Mouse (Mus musculus): ENCODE measurements around the gene Eif3c. TPM values are rescaled to one million over a fixed set of nuclear protein-coding genes. Genes with fewer than 3 reads are reported as not detected.

The Eif3c gene
- polyA plus RNA-seq, 1 experiment from 2014 or later, result 205 TPM

DNA sequence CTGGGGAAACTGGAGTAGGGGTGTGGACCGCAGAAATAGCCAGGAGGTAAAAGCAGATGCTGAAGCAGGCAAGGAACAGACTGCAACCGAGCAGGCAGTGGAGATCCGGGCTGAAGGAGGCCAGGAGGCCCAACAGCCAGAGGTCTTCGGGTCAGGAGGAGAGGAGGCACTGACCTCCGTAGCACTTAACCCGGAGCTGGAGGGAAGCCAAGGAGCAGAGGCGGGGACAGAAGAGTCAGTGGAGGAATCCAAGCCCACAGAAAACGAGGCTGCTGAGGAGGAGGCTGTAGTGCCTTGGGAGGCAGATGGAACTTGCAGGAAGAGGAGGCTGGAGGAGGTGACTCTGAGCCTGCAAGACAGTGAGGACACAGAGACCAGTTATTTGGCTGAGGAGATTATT, 20.6 kb upstream of the Eif3c start:
- ATAC-seq (ENCODE audit: low FRiP score), result no peak
- H3K4me1 ChIP-seq (replicated peaks), result peaks cover 18% of the 10 kb centered on the region
- no peaks in the 10 kb centered on the region for H3K9me3 ChIP-seq
- H3K27ac ChIP-seq, result no peak overlapping the region
- no peaks in the 10 kb centered on the region for H3K36me3 ChIP-seq
- H3K27me3 ChIP-seq, result peaks cover 41% of the 10 kb centered on the region
- no peak overlapping the region; the same call in 1 of the 2 replicates for H3K9ac ChIP-seq
- H3K4me3 ChIP-seq, result no peak overlapping the region
- H3K4me2 ChIP-seq, result no peak overlapping the region
- WGBS, result 72% methylated on average over 8 of the region's 8 CpGs

DNA sequence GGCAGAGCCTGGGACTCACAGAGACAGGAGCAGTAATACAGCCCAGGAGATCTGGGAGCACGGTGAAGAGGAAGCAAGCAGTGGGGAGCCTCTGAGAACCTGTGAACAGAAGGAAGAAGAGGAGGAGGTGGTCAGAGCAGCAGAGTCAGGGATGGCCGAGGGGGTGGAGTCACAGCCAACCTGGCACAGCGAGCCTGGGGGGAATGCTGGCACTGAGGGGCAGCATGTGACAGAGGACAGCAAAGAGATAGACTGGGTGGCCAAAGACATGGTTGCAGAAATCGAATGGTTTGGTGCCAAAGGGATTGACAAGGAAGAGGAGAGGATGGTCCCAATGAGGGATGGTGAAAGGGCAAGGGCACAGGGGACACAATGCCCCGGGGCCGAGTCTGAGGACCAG, 19.5 kb upstream of the Eif3c start, which contains the start of gene Cln3:
Gene Cln3, minus strand, starts transcription at position 101 of the 400 bp plus-strand sequence.
- H3K36me3 ChIP-seq, result no peaks in the 10 kb centered on the region
- WGBS, result 77% methylated on average over 6 of the region's 6 CpGs

DNA sequence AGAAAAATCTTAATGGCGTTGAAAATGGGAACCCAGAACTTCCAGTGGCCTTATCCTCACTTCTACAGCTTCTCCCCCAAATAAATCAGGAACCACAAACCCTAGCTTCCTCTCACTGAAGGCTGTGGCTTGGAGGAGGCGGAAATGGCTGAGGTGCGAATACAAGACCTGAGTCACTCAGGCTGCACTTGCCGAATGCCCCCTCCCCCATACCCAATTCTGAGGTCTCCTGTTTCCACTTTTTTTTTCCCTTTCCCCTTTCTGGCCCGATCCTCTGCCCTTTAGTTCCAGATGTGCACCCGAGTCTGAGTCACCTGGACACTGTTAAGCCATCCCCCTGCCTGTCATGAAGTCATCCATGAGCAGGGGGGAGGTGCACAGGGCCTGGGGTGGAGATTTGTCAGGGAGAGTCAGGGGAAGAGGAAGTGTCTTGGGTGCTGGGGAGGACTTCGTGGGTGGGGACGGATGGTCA, 18.3 kb upstream of the Eif3c start, which contains the start of gene Apobr:
Gene Apobr, plus strand, starts transcription at position 437 of the 472 bp plus-strand sequence.
- peaks cover 41% of the 10 kb centered on the region for H3K27me3 ChIP-seq
- 0 out of 2 replicates have a peak, but pooled peaks cover 4% of the 10 kb centered on the region for H3K36me3 ChIP-seq
- H3K4me3 ChIP-seq, result peak within 1 kb of the TSS; percentile 60
- ATAC-seq (ENCODE audit: low FRiP score), result no peak
- no peak within 1 kb of the TSS for H3K9ac ChIP-seq
- WGBS, result 86% methylated on average over 8 of the region's 8 CpGs
- peaks cover 28% of the 10 kb centered on the region for H3K4me1 ChIP-seq (replicated peaks)
- no peaks in the 10 kb centered on the region for H3K9me3 ChIP-seq
- no peak within 1 kb of the TSS for H3K27ac ChIP-seq
- peak within 1 kb of the TSS; percentile 92 for H3K4me2 ChIP-seq

More for the DNA sequence above, 19.5 kb upstream of the Eif3c start, which contains the start of gene Cln3:
- H3K27ac ChIP-seq, result no peak within 1 kb of the TSS
- H3K9me3 ChIP-seq, result no peaks in the 10 kb centered on the region
- H3K27me3 ChIP-seq, result peaks cover 41% of the 10 kb centered on the region
- peaks cover 28% of the 10 kb centered on the region for H3K4me1 ChIP-seq (replicated peaks)
- H3K9ac ChIP-seq, result no peak within 1 kb of the TSS; the same call in 1 of the 2 replicates
- no peak for ATAC-seq (ENCODE audit: low FRiP score)
- H3K4me3 ChIP-seq, result no peak within 1 kb of the TSS
- no peak within 1 kb of the TSS for H3K4me2 ChIP-seq

DNA sequence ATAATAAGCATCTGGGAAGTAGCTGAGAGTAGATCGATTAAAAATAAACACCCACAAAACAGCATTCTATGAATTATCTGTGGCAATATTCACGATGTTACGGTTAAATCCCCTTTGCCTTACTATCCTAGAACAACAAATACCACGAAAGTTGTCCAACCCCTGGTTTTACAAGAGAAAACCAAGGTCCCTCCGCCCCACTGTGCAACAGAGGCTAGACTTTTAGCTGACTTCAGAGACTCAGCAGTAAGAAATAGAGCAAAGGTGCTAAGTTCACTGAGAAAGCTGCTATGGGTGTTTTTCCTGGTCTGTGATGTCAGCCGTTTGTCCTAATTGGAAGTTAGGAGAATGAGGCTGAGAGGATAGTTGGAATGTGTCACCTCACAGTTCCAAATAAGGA, 17.6 kb upstream of the Eif3c start:
- Histone ChIP-seq H3K9ac (peak overlapping the region; percentile 74), H3K36me3 (peaks cover 10% of the 10 kb centered on the region; the same call in 1 of the 2 replicates), H3K27ac (peak overlapping the region; percentile 88), H3K4me2 (peak overlapping the region; percentile 92), H3K4me3 (peak overlapping the region; percentile 60), H3K4me1 (replicated peaks) (peaks cover 28% of the 10 kb centered on the region), H3K27me3 (peaks cover 37% of the 10 kb centered on the region), H3K9me3 (no peaks in the 10 kb centered on the region)
- no peak for ATAC-seq (ENCODE audit: low FRiP score)
- WGBS, result 59% methylated on average over 6 of the region's 6 CpGs

DNA sequence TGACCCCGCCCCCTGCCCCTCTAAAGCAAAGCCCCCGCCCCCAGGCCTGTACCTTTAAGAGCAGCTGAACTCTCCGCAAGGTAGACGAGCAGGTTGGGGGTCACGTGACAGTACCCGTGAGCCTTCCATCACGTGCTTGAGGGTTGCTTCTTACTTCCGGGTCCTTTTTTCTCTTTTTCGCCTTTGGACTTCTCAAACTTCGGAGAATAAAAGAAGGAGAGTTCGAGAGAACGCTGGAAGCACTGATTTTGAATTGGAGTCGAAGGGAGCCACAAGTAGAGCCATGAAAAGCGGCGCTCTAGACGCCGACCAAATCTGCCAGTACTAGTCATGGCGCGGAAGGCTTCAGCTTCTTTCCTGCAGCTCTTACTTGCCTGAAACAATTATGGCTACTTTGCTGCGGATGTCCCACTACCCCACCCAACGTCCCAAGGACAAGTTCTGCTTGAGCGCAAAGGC, 17.1 kb upstream of the Eif3c start:
- H3K4me2 ChIP-seq, result peak overlapping the region; percentile 92
- H3K4me1 ChIP-seq (replicated peaks), result peaks cover 28% of the 10 kb centered on the region
- peak overlapping the region; percentile 74 for H3K9ac ChIP-seq
- H3K36me3 ChIP-seq, result peaks cover 15% of the 10 kb centered on the region
- H3K4me3 ChIP-seq, result peak overlapping the region; percentile 60
- H3K27me3 ChIP-seq, result peaks cover 33% of the 10 kb centered on the region
- H3K9me3 ChIP-seq, result no peaks in the 10 kb centered on the region
- WGBS, result under 1% methylated on average over 22 of the region's 22 CpGs
- peak overlapping the region; percentile 88 for H3K27ac ChIP-seq
- peak; percentile 92 for ATAC-seq (ENCODE audit: low FRiP score)

DNA sequence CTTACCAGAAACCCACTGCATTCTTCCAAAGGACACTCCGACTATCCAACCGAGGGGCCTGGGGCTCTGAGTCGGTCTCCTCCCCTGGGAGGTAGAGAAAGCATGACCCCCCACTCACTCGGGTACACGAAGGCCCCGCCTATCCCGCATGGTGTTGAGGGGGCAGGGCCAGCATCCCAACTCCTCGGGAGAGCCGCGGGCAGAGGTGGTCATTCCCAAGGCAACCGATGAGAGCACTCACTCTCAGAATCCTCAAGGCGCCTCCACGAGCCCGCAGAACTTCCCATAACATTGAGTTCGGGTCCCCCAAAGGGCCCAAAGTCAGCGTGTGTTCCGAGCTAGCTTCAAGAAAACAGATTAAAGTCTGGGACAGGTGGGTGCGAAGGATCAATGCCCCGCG, 16.5 kb upstream of the Eif3c start:
- Histone ChIP-seq H3K4me3 (peak overlapping the region; percentile 60), H3K36me3 (peaks cover 20% of the 10 kb centered on the region), H3K9ac (peak overlapping the region; percentile 74), H3K4me2 (peak overlapping the region; percentile 92), H3K27me3 (peaks cover 30% of the 10 kb centered on the region), H3K9me3 (no peaks in the 10 kb centered on the region), H3K4me1 (replicated peaks) (peaks cover 23% of the 10 kb centered on the region), H3K27ac (no peak overlapping the region)
- WGBS, result 1% methylated on average over 20 of the region's 20 CpGs
- ATAC-seq (ENCODE audit: low FRiP score), result peak; percentile 63

DNA sequence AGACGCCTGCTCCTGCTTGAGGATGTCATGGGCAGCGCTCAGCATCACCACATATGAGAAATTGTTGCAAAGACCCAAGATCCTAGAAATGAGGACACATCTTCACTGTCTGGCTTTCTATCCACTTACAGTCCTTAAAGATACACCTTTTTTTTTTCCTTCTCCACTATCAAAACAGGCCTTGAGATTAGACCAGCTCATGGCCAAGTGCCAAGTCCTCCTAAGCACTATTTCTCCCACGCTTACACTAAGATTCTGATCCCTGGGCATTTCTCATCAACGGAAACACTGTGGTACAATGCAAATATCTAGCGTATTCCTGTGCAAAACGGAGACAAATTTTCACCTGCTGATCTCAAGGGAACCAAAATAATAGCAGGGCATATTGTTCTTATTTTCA, 15.4 kb upstream of the Eif3c start:
- Histone ChIP-seq H3K4me2 (0 out of 2 replicates have a peak overlapping the region, but pooled peaks have one; percentile 18), H3K9ac (peak overlapping the region; percentile 43; the same call in 1 of the 2 replicates), H3K27me3 (peaks cover 20% of the 10 kb centered on the region), H3K4me3 (no peak overlapping the region), H3K4me1 (replicated peaks) (peaks cover 20% of the 10 kb centered on the region), H3K9me3 (no peaks in the 10 kb centered on the region), H3K36me3 (peaks cover 29% of the 10 kb centered on the region), H3K27ac (no peak overlapping the region)
- ATAC-seq (ENCODE audit: low FRiP score), result no peak
- WGBS, result 91% methylated on average over 6 of the region's 6 CpGs

DNA sequence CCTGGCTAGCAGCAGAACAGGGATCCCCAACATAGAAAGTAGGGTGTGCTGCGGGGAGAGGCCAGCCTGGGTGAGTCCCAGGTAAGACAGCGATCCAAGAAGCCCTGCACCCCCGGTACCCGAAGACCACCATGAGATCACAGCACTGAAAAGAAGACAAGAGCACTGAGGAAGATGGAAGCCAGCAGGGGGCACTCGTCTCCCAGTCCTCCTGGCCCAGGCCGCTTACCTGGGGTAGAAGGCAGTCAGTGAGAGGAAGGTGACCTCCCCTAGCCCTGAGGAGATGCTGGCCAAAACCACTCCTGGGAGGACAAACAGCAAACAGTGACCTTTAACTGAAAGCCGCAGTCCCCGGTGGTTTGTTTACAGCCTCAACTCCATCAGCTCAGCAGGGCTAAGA, 13.0 kb upstream of the Eif3c start:
- H3K9ac ChIP-seq, result no peak overlapping the region; the same call in 1 of the 2 replicates
- H3K4me3 ChIP-seq, result no peak overlapping the region
- no peak for ATAC-seq (ENCODE audit: low FRiP score)
- peaks cover 20% of the 10 kb centered on the region for H3K4me1 ChIP-seq (replicated peaks)
- no peaks in the 10 kb centered on the region; the same call in 1 of the 2 replicates for H3K27me3 ChIP-seq
- 59% methylated on average over 8 of the region's 8 CpGs for WGBS
- no peaks in the 10 kb centered on the region for H3K9me3 ChIP-seq
- H3K4me2 ChIP-seq, result no peak overlapping the region
- H3K36me3 ChIP-seq, result peaks cover 48% of the 10 kb centered on the region
- no peak overlapping the region for H3K27ac ChIP-seq

DNA sequence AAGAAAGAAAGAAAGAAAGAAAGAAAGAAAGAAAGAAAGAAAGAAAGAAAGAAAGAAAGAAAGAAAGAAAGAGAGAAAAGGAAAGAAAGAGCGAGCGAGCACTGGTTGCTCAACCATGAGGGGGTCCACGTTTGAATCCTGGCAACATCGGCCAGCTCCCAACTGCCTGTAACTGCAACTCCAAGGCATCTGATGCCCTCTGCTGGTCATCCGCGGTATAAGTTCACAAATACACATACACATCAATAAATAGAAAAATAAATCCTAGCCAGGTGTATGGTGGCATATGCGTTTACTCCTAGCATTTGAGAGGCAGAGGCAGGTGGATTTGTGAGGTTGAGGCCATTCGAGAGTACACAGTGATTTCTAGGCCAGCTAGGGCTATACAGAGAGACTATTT, 10.7 kb upstream of the Eif3c start:
- Histone ChIP-seq H3K4me2 (no peak overlapping the region), H3K4me1 (replicated peaks) (peaks cover 11% of the 10 kb centered on the region), H3K27ac (no peak overlapping the region), H3K4me3 (no peak overlapping the region), H3K9ac (no peak overlapping the region), H3K9me3 (no peaks in the 10 kb centered on the region), H3K27me3 (no peaks in the 10 kb centered on the region), H3K36me3 (peaks cover 62% of the 10 kb centered on the region)
- WGBS, result 48% methylated on average over 8 of the region's 8 CpGs
- ATAC-seq (ENCODE audit: low FRiP score), result no peak

DNA sequence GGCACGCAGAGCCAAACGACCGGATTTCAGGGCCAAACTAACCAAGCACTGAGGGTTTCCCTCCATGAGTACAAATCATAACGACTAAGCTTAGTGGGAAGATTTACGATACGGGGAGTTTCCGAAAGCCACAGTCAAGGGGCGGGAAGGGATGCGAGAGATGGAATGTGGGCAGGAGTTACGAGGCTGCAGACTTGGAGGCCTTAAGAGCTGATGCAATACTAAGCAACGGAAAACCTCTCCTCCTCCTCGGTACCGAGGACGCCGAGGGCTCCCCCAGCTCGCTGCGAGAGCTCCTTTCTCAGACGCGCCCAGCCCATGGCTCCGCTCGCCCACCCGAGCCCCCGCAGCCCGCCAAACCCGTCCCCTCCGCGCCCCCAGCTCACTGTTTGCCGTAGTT, 518 bp downstream of the Eif3c start:
- Histone ChIP-seq H3K9me3 (no peaks in the 10 kb centered on the region), H3K36me3 (peaks cover 40% of the 10 kb centered on the region), H3K27me3 (no peaks in the 10 kb centered on the region), H3K4me1 (replicated peaks) (peaks cover 18% of the 10 kb centered on the region), H3K4me2 (peak overlapping the region; percentile 94), H3K9ac (peak overlapping the region; percentile 89), H3K4me3 (peak overlapping the region; percentile 98), H3K27ac (peak overlapping the region; percentile 80)
- ATAC-seq (ENCODE audit: low FRiP score), result peak; percentile 55
- under 1% methylated on average over 28 of the region's 28 CpGs for WGBS

DNA sequence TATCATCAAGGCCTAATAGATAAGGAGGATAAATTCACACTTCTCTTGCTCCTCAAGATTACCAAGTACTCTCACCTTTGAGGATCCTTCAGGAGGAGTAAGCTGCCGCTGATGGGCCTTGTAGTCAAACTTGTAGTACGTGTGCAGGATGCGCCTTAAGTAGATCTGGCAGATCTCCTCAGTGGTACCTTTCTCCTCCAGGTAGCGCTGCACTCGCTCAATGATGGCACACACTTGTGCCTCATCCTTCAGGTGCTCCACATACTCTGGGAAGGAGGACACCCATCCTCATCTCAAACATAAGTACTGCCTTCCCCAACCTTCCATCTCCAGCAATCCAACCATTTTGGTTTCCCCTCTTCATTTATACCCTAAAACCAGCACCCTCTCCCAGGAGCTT, 9.6 kb downstream of the Eif3c start:
- H3K4me3 ChIP-seq, result no peak overlapping the region
- peaks cover 94% of the 10 kb centered on the region for H3K36me3 ChIP-seq
- ATAC-seq (ENCODE audit: low FRiP score), result no peak
- H3K4me2 ChIP-seq, result no peak overlapping the region
- no peak overlapping the region for H3K9ac ChIP-seq
- H3K4me1 ChIP-seq (replicated peaks), result no peaks in the 10 kb centered on the region
- no peak overlapping the region for H3K27ac ChIP-seq
- no peaks in the 10 kb centered on the region for H3K9me3 ChIP-seq
- H3K27me3 ChIP-seq, result no peaks in the 10 kb centered on the region
- WGBS, result 100% methylated on average over 5 of the region's 5 CpGs

DNA sequence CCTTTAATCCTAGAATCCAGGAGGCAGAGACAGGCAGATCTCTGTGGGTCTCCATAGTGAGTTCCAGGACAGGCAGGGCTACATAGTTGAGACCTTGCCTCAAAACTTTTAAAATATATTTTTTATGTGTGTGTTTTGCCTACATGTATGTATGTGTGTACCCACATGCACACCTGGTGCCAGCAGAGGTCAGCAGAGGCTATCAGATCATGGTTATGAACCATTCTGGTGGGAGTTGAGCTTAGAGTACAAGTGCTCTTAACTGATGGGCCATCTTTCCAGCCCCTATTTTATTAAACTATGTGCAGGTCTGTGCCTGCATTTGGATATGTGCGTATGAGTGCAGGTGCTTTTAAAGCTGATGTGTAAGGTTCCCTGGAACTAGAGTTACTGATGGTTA, 11.4 kb downstream of the Eif3c start:
- no peak overlapping the region for H3K4me3 ChIP-seq
- no peaks in the 10 kb centered on the region for H3K27me3 ChIP-seq
- H3K27ac ChIP-seq, result no peak overlapping the region
- no peak for ATAC-seq (ENCODE audit: low FRiP score)
- H3K4me1 ChIP-seq (replicated peaks), result no peaks in the 10 kb centered on the region
- WGBS, result 97% methylated on average over 1 of the region's 1 CpGs
- H3K4me2 ChIP-seq, result no peak overlapping the region
- no peak overlapping the region for H3K9ac ChIP-seq
- H3K36me3 ChIP-seq, result peaks cover 95% of the 10 kb centered on the region
- no peaks in the 10 kb centered on the region for H3K9me3 ChIP-seq

DNA sequence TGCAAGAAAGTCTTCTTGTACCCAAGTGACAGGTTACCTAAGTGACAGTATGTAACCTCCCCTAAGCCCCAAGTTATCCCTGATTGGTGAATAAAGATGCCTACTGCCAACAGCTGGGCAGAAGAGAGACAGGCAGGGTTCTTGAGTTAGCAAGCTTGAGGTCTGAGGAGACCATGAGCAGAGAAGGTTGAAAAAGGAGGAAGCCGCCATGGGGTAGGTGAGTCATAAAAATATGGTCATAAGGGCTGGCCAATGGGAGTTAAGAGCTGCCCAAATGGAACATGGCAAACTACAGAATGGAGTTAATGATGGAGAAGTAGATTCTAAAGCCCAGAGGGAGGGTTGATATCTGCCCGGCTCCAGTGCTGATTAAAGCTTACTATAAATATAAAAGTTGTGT, 20.6 kb downstream of the Eif3c start:
- H3K4me1 ChIP-seq (replicated peaks), result no peaks in the 10 kb centered on the region
- no peaks in the 10 kb centered on the region for H3K9me3 ChIP-seq
- no peak overlapping the region for H3K9ac ChIP-seq
- no peak for ATAC-seq (ENCODE audit: low FRiP score)
- 92% methylated on average over 2 of the region's 2 CpGs for WGBS
- H3K27ac ChIP-seq, result no peak overlapping the region
- peaks cover 75% of the 10 kb centered on the region for H3K36me3 ChIP-seq
- no peak overlapping the region for H3K4me2 ChIP-seq
- no peak overlapping the region for H3K4me3 ChIP-seq
- H3K27me3 ChIP-seq, result no peaks in the 10 kb centered on the region
